Mouse (Mus musculus) heart, embryonic 16.5 days (tissue): Measurements from ENCODE around the gene C330021F23Rik. TPM values are rescaled to one million over a fixed set of nuclear protein-coding genes. Genes with fewer than 3 reads are reported as not detected.
A peak's percentile ranks its signal among the peaks of the same experiment; 100 is the strongest.
"Not testable (repeated sequence)": the region's sequence is repeated elsewhere in the genome, so short reads cannot be mapped to it uniquely, and the experiment has no call there.

Experiments used
- ATAC-seq: fragments of 200-750 bp; cut with Nextera tagmentation; replicated peaks from 2 replicates; pipeline ENCODE4 v1.8.0; 2017; ENCODE audit warnings: moderate number of reproducible peaks; ENCODE audit not compliant: insufficient read depth, low FRiP score; ENCODE audit errors: extremely low read depth
- H3K27ac ChIP-seq: fragments of 300-500 bp; sonication (generic); 2 replicates; pipeline ENCODE4 v1.5.1; 2014; ENCODE audit warnings: mild to moderate bottlenecking, low read length, control low read depth, moderate library complexity
- H3K27me3 ChIP-seq: fragments of 300-500 bp; sonication (generic); 2 replicates; pipeline ENCODE4 v1.6.1; 2014; ENCODE audit warnings: low read length, mixed read lengths; ENCODE audit not compliant: control insufficient read depth, insufficient read depth
- H3K36me3 ChIP-seq: fragments of 300-500 bp; sonication (generic); 2 replicates; pipeline ENCODE4 v1.6.1; 2014; ENCODE audit not compliant: control insufficient read depth, insufficient read depth
- H3K4me1 ChIP-seq: fragments of 300-500 bp; sonication (generic); 2 replicates; pipeline ENCODE4 v1.6.1; 2014; ENCODE audit warnings: low read length, mixed read lengths; ENCODE audit not compliant: control insufficient read depth, insufficient read depth
- H3K4me2 ChIP-seq: fragments of 300-500 bp; sonication (generic); 2 replicates; pipeline ENCODE4 v1.6.1; 2014; ENCODE audit warnings: low read depth, mild to moderate bottlenecking, control low read depth, low read length
- H3K4me3 ChIP-seq: fragments of 300-500 bp; sonication (generic); 2 replicates; pipeline ENCODE4 v1.5.1; 2014; ENCODE audit warnings: mild to moderate bottlenecking, control low read depth, low read length
- H3K9ac ChIP-seq: fragments of 300-500 bp; sonication (generic); 2 replicates; pipeline ENCODE4 v1.6.1; 2014; ENCODE audit warnings: low read length, control low read depth
- H3K9me3 ChIP-seq: fragments of 300-500 bp; sonication (generic); replicated peaks from 2 replicates; pipeline ENCODE4 v1.6.1; 2016; ENCODE audit warnings: low read length; ENCODE audit not compliant: control insufficient read depth
- WGBS: fragments of 180-500 bp; shearing (Covaris S2); extraction: QIAGEN DNeasy Blood & Tissue Kit; methylation state at CpG from one replicate; pipeline ENCODE4 v1.1.7; 2014; 5-methylcytosine and 5-hydroxymethylcytosine counted together
- polyA plus RNA-seq: library from polyadenylated mRNA; unstranded; fragments of >200 nt; fragmentation: Nextera tagmentation; extraction: Ambion mirVana; gene quantifications from 2 replicates; pipeline ENCODE4 v1.2.1, GENCODE M21; 2015

C330021F23Rik gene
- polyA plus RNA-seq, 1 experiment from 2014 or later = 4.9 TPM

DNA sequence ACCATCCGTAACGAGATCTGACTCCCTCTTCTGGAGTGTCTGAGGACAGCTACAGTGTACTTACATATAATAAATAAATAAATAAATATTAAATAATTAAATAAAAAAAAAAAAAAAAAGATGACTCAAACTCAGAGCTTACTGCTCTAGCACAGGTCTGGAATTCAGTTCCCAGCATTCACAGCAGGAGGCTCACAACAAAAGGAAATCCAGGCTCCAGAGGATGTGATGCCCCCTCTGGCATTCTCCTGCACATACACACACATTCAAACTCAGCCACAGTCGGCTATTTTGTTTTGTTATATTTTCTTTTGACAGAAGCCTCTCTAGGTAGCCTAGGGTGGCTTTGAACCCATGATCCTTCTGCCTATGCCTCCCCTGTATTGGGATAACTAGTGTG, 14.2 kb downstream of the C330021F23Rik start:
- not testable (repeated sequence) for ATAC-seq, H3K36me3 ChIP-seq, H3K9me3 ChIP-seq, H3K4me2 ChIP-seq, H3K27ac ChIP-seq, H3K9ac ChIP-seq, H3K4me3 ChIP-seq, H3K4me1 ChIP-seq, H3K27me3 ChIP-seq
- WGBS = 78% methylated on average over 1 of the region's 3 CpGs

DNA sequence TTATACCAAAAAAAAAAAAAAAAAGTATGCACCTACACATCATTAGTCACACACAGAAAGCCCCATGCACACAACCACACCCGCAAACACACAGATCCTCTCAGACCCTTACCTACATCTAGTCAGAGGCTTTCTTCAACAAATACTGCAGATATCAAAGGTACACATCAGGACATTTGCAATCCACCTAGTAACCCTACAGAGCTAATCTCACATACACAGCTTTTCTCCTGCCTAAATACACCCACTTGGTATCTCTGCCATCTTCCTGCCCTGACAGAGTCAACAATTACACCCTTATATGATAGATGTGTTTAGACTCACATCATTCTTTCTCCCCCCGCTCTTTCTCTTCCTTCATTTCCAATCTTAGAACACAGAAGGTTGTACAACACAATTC, 18.7 kb downstream of the C330021F23Rik start:
- Histone ChIP-seq H3K4me2 (no peak overlapping the region), H3K9ac (no peak overlapping the region), H3K4me3 (no peak overlapping the region), H3K9me3 (no peaks in the 10 kb centered on the region), H3K27me3 (peaks cover 6% of the 10 kb centered on the region; the same call in 1 of the 2 replicates), H3K27ac (no peak overlapping the region), H3K4me1 (peaks cover 2% of the 10 kb centered on the region; the same call in 1 of the 2 replicates), H3K36me3 (no peaks in the 10 kb centered on the region)
- ATAC-seq = no peak
- WGBS = 85% methylated on average over 2 of the region's 2 CpGs

DNA sequence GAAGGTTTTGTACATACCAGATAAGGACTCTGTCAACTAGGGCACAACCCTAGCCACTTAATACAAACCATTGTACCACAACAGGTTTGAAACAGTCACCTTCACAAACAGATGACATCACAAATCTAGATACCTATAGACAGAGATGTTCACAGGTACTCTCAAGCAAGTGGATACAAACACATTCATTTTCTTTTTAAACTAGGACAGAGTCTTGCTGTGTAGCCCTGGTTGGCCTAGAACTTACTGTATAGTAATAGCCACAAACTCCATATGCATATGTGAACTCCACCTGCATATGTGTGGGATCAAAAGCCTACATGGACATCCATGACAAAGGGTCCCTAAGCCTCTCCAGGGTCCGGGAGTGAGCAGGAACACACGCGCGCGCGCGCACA, 19.2 kb downstream of the C330021F23Rik start, which contains the start of gene Camsap3:
Gene Camsap3 (plus strand): TSS at position 301 of the 398 bp plus-strand sequence.
- ATAC-seq = 0 out of 2 replicates have a peak, but pooled peaks have one; percentile 5
- H3K4me3 ChIP-seq = peak within 1 kb of the TSS; percentile 63
- H3K4me1 ChIP-seq = peaks cover 2% of the 10 kb centered on the region; the same call in 1 of the 2 replicates
- peaks cover 6% of the 10 kb centered on the region; the same call in 1 of the 2 replicates for H3K27me3 ChIP-seq
- no peaks in the 10 kb centered on the region for H3K9me3 ChIP-seq
- peak within 1 kb of the TSS; percentile 90 for H3K4me2 ChIP-seq
- 7% methylated on average over 7 of the region's 7 CpGs for WGBS
- H3K36me3 ChIP-seq = no peaks in the 10 kb centered on the region
- no peak within 1 kb of the TSS for H3K27ac ChIP-seq
- peak within 1 kb of the TSS; percentile 70 for H3K9ac ChIP-seq

GRCm38 (mm10) chr8:3587391-3588257, 19.8 kb downstream of the C330021F23Rik start:
- ATAC-seq = peak; percentile 50; the same call in 1 of the 2 replicates
- under 1% methylated on average over 72 of the region's 77 CpGs for WGBS

GRCm38 (mm10) chr8:3588258-3588633, 20.5 kb downstream of the C330021F23Rik start:
- H3K27me3 ChIP-seq = peaks cover 6% of the 10 kb centered on the region; the same call in 1 of the 2 replicates
- no peak overlapping the region for H3K27ac ChIP-seq
- H3K9me3 ChIP-seq = no peaks in the 10 kb centered on the region
- peak overlapping the region; percentile 70 for H3K9ac ChIP-seq
- H3K4me2 ChIP-seq = peak overlapping the region; percentile 90
- WGBS = 16% methylated on average over 10 of the region's 11 CpGs
- peaks cover 2% of the 10 kb centered on the region; the same call in 1 of the 2 replicates for H3K4me1 ChIP-seq
- H3K4me3 ChIP-seq = peak overlapping the region; percentile 63
- ATAC-seq = 0 out of 2 replicates have a peak, but pooled peaks have one; percentile 24
- no peaks in the 10 kb centered on the region for H3K36me3 ChIP-seq

More at GRCm38 (mm10) chr8:3587391-3588257, 19.8 kb downstream of the C330021F23Rik start:
- no peaks in the 10 kb centered on the region for H3K36me3 ChIP-seq
- peaks cover 2% of the 10 kb centered on the region; the same call in 1 of the 2 replicates for H3K4me1 ChIP-seq
- H3K27ac ChIP-seq = no peak overlapping the region
- peak overlapping the region; percentile 70 for H3K9ac ChIP-seq
- peaks cover 6% of the 10 kb centered on the region; the same call in 1 of the 2 replicates for H3K27me3 ChIP-seq
- peak overlapping the region; percentile 90 for H3K4me2 ChIP-seq
- no peaks in the 10 kb centered on the region for H3K9me3 ChIP-seq
- H3K4me3 ChIP-seq = peak overlapping the region; percentile 63

- 42% methylated on average over 3 of the region's 3 CpGs for WGBS
- Histone ChIP-seq H3K36me3 (no peaks in the 10 kb centered on the region), H3K4me1 (no peaks in the 10 kb centered on the region), H3K27ac (no peak overlapping the region), H3K4me3 (no peak overlapping the region), H3K27me3 (no peaks in the 10 kb centered on the region), H3K9me3 (no peaks in the 10 kb centered on the region), H3K4me2 (no peak overlapping the region), H3K9ac (no peak overlapping the region)
- no peak for ATAC-seq
Observed at GRCm38 (mm10) chr8:3593470-3593869, 25.7 kb downstream of the C330021F23Rik start.

DNA sequence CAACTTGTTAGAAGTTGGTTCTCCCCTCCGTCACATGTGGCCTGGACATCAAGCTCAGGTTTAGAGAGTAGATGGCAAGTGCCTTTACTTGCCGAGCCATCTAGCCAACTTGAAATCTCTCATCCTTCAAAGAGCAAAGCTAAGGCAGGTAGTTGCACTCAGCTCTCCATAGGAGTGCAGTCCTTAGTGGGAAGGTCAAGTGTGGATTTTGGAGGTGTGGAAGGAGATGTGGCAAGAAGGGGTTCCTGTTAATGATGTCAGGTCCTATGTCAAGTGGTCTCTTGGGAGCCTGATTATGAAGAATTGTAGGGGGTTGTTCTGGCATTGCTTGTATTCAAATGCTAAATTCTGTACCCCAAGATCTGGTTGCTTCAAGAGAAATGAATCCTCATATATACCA, 26.7 kb downstream of the C330021F23Rik start:
- 80% methylated on average over 2 of the region's 2 CpGs for WGBS
- ATAC-seq = no peak

GRCm38 (mm10) chr8:3598054-3598453, 30.3 kb downstream of the C330021F23Rik start:
- Histone ChIP-seq H3K4me3 (no peak overlapping the region), H3K27me3 (no peaks in the 10 kb centered on the region), H3K9me3 (no peaks in the 10 kb centered on the region), H3K9ac (no peak overlapping the region), H3K27ac (no peak overlapping the region), H3K4me1 (0 out of 2 replicates have a peak, but pooled peaks cover 2% of the 10 kb centered on the region), H3K36me3 (no peaks in the 10 kb centered on the region), H3K4me2 (no peak overlapping the region)
- 65% methylated on average over 3 of the region's 3 CpGs for WGBS
- ATAC-seq = no peak

More for the DNA sequence above, 26.7 kb downstream of the C330021F23Rik start:
- Histone ChIP-seq H3K4me1 (no peaks in the 10 kb centered on the region), H3K4me3 (no peak overlapping the region), H3K27me3 (no peaks in the 10 kb centered on the region), H3K9me3 (no peaks in the 10 kb centered on the region), H3K27ac (no peak overlapping the region), H3K4me2 (no peak overlapping the region), H3K36me3 (no peaks in the 10 kb centered on the region), H3K9ac (no peak overlapping the region)

DNA sequence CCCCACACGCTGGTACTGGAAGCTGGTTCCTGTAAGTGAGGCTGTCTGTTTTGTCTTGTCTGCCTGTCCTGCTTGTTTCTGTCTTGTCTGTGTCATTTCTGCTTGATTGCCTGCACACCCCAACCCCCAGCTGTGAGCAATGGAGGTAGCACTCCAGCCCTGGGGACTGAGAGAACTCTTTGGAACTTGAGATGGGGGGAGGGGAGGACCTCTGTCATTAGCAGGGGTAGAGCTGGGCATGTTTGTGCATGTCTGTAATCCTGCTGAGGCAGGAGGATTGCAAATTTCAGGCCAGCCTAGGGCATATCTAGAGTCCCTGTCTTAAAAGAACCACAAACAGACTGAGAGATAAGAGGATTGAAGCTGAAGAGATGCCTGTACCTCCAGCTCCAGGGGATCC, 31.4 kb downstream of the C330021F23Rik start:
- Histone ChIP-seq H3K9ac (no peak overlapping the region), H3K36me3 (no peaks in the 10 kb centered on the region), H3K4me2 (no peak overlapping the region), H3K27me3 (no peaks in the 10 kb centered on the region), H3K4me3 (no peak overlapping the region), H3K9me3 (no peaks in the 10 kb centered on the region), H3K27ac (no peak overlapping the region), H3K4me1 (0 out of 2 replicates have a peak, but pooled peaks cover 2% of the 10 kb centered on the region)
- WGBS = 50% methylated on average over 1 of the region's 1 CpGs
- ATAC-seq = no peak
